In the genomic region with DNA sequence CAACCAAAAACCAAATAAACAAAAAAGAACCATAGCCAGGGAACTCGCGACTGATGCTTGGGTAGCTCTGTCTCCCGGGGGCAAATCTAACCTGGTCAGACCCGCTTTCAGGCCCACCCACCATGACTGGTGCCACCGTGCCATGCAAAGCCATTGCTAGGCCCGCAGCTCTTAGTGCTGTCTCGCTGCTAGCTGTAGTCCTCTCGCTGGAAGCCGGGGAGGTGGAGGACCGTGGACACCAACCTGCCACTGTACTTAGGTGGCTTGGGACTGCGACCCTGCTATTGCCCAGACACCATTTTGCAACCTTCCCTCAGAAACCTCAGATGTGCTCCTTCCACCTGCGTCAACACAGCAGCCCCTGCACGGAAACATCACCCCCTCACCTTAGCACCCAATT, we compare ENCODE assay signal across 8 mouse cellular contexts. TPM values are rescaled to one million over a fixed set of nuclear protein-coding genes. Genes with fewer than 3 reads are reported as not detected.
DNase-seq lines count a peak whose midpoint lies in the region; ATAC-seq and TF ChIP-seq lines count a peak whose summit lies in the region.

No protein-coding gene starts in this region.

- H3K9ac ChIP-seq in embryonic facial prominence, embryonic 13.5 days: no peak overlapping the region
- peak overlapping the region; percentile 62 for H3K9ac ChIP-seq in stomach, embryonic 14.5 days (replicated peaks; ENCODE audit: low read depth, low read length)
- H3K9ac ChIP-seq in midbrain, embryonic 15.5 days: no peak overlapping the region

- no peak for ATAC-seq in embryonic facial prominence, embryonic 13.5 days (ENCODE audit: insufficient number of reproducible peaks, insufficient read depth, low FRiP score, low TSS enrichment, low read depth)
- ATAC-seq in stomach, embryonic 14.5 days (ENCODE audit: insufficient number of reproducible peaks, insufficient read depth, low FRiP score, low read depth): no peak
- no peak for ATAC-seq in cerebellum, adult (ENCODE audit: insufficient number of reproducible peaks, low FRiP score, low TSS enrichment)
- ATAC-seq in midbrain, embryonic 15.5 days (replicated peaks): no peak

- H3K9me3 ChIP-seq in embryonic facial prominence, embryonic 13.5 days: no peaks in the 10 kb centered on the region
- no peaks in the 10 kb centered on the region for H3K9me3 ChIP-seq in embryonic facial prominence, embryonic 10.5 days
- no peaks in the 10 kb centered on the region for H3K9me3 ChIP-seq in stomach, embryonic 14.5 days (ENCODE audit: control insufficient read depth, low read depth, low read length)
- no peaks in the 10 kb centered on the region for H3K9me3 ChIP-seq in midbrain, embryonic 15.5 days

- DNase-seq in embryonic facial prominence, embryonic 10.5 days (ENCODE audit: low spot score): no peak
- DNase-seq in thymus, adult 2 months: no peak
- DNase-seq in thymus, adult 18-20 months: no peak
- DNase-seq in kidney, postnatal 10 days: peak; percentile 59

- no peak for TF ChIP-seq CTCF in thymus, adult 2 months (IDR thresholded peaks at IDR 0.05; ENCODE audit: borderline replicate concordance, control insufficient read depth, extremely low read depth, insufficient read depth, low read length, poor library complexity)

- H3K36me3 ChIP-seq in embryonic facial prominence, embryonic 13.5 days: no peaks in the 10 kb centered on the region
- no peaks in the 10 kb centered on the region for H3K36me3 ChIP-seq in embryonic facial prominence, embryonic 10.5 days (replicated peaks)
- H3K36me3 ChIP-seq in thymus, adult 2 months (ENCODE audit: control insufficient read depth, insufficient read depth, low read length): no peaks in the 10 kb centered on the region
- no peaks in the 10 kb centered on the region for H3K36me3 ChIP-seq in stomach, embryonic 14.5 days (ENCODE audit: control insufficient read depth, insufficient read depth, low read length)
- no peaks in the 10 kb centered on the region for H3K36me3 ChIP-seq in midbrain, embryonic 15.5 days (replicated peaks)

- peak overlapping the region; percentile 20; the same call in 1 of the 2 replicates for H3K4me3 ChIP-seq in embryonic facial prominence, embryonic 13.5 days
- H3K4me3 ChIP-seq in embryonic facial prominence, embryonic 10.5 days: no peak overlapping the region
- peak overlapping the region; percentile 44 for H3K4me3 ChIP-seq in thymus, adult 2 months (ENCODE audit: control insufficient read depth, insufficient read depth, low read length)
- H3K4me3 ChIP-seq in stomach, embryonic 14.5 days (ENCODE audit: low read depth, low read length): peak overlapping the region; percentile 47
- H3K4me3 ChIP-seq in midbrain, embryonic 15.5 days: no peak overlapping the region

- peak overlapping the region; percentile 24; the same call in 1 of the 2 replicates for H3K4me2 ChIP-seq in embryonic facial prominence, embryonic 13.5 days
- H3K4me2 ChIP-seq in stomach, embryonic 14.5 days (replicated peaks; ENCODE audit: low read depth, low read length): peak overlapping the region; percentile 78
- H3K4me2 ChIP-seq in midbrain, embryonic 15.5 days: no peak overlapping the region

- peaks cover 20% of the 10 kb centered on the region for H3K4me1 ChIP-seq in embryonic facial prominence, embryonic 13.5 days
- peaks cover 13% of the 10 kb centered on the region for H3K4me1 ChIP-seq in embryonic facial prominence, embryonic 10.5 days
- H3K4me1 ChIP-seq in thymus, adult 2 months (replicated peaks; ENCODE audit: control insufficient read depth, insufficient read depth, low read length): peaks cover 20% of the 10 kb centered on the region
- H3K4me1 ChIP-seq in stomach, embryonic 14.5 days (ENCODE audit: control insufficient read depth, insufficient read depth, low read length): no peaks in the 10 kb centered on the region
- peaks cover 9% of the 10 kb centered on the region for H3K4me1 ChIP-seq in midbrain, embryonic 15.5 days

- no peak overlapping the region for H3K27ac ChIP-seq in embryonic facial prominence, embryonic 13.5 days
- H3K27ac ChIP-seq in embryonic facial prominence, embryonic 10.5 days (replicated peaks): no peak overlapping the region
- no peak overlapping the region for H3K27ac ChIP-seq in thymus, adult 2 months (ENCODE audit: control insufficient read depth, insufficient read depth, low read length)
- H3K27ac ChIP-seq in stomach, embryonic 14.5 days (ENCODE audit: low read length): peak overlapping the region; percentile 84; the same call in 1 of the 2 replicates
- no peak overlapping the region for H3K27ac ChIP-seq in midbrain, embryonic 15.5 days

- peaks cover 100% of the 10 kb centered on the region for H3K27me3 ChIP-seq in embryonic facial prominence, embryonic 13.5 days
- H3K27me3 ChIP-seq in embryonic facial prominence, embryonic 10.5 days (replicated peaks; ENCODE audit: low read depth, poor library complexity, severe bottlenecking): peaks cover 100% of the 10 kb centered on the region
- peaks cover 17% of the 10 kb centered on the region; the same call in 1 of the 2 replicates for H3K27me3 ChIP-seq in thymus, adult 2 months (ENCODE audit: control insufficient read depth, insufficient read depth, low read length)
- H3K27me3 ChIP-seq in stomach, embryonic 14.5 days (ENCODE audit: control insufficient read depth, insufficient read depth, low read length): peaks cover 36% of the 10 kb centered on the region
- H3K27me3 ChIP-seq in midbrain, embryonic 15.5 days (replicated peaks): peaks cover 98% of the 10 kb centered on the region

- 2% methylated on average over 13 of the region's 13 CpGs for WGBS in embryonic facial prominence, embryonic 13.5 days
- WGBS in embryonic facial prominence, embryonic 10.5 days: 3% methylated on average over 13 of the region's 13 CpGs
- 0% methylated on average over 13 of the region's 13 CpGs for WGBS in thymus, adult 2 months
- WGBS in stomach, embryonic 14.5 days: 5% methylated on average over 13 of the region's 13 CpGs
- WGBS in midbrain, embryonic 15.5 days: 7% methylated on average over 13 of the region's 13 CpGs

- TF ChIP-seq POLR2A in thymus, adult 2 months (IDR thresholded peaks at IDR 0.05; ENCODE audit: control insufficient read depth, extremely low read depth, insufficient read depth, low read length, poor library complexity): no peak

RNA-seq across cellular contexts. Expression of gene Hoxa3, which starts 1.2 kb away (rescaled TPM):
- polyA plus RNA-seq in embryonic facial prominence, embryonic 13.5 days (2015; fragmentation: Nextera tagmentation; extraction: Ambion mirVana): 0.52 TPM in 1 of 2 replicates, not detected in the other
- polyA plus RNA-seq in embryonic facial prominence, embryonic 10.5 days (2016; fragmentation: Nextera tagmentation; extraction: Ambion mirVana): 0.66 and 2.2 TPM in 2 replicates
- 3.5 and 3.6 TPM in 2 replicates for polyA plus RNA-seq in thymus, adult 2 months (2012; rRNA removed)
- 15.5 and 16.0 TPM in 2 replicates for polyA plus RNA-seq in stomach, embryonic 14.5 days (2014; fragmentation: Nextera tagmentation; extraction: Ambion mirVana)
- polyA plus RNA-seq in midbrain, embryonic 15.5 days (2015; fragmentation: Nextera tagmentation; extraction: Ambion mirVana): not detected in 2 replicates

RNA-seq across cellular contexts. Expression of gene Gm28308, which starts 1.2 kb away (rescaled TPM):
- polyA plus RNA-seq in embryonic facial prominence, embryonic 13.5 days (2015; fragmentation: Nextera tagmentation; extraction: Ambion mirVana): not detected in 2 replicates
- not detected in 2 replicates for polyA plus RNA-seq in embryonic facial prominence, embryonic 10.5 days (2016; fragmentation: Nextera tagmentation; extraction: Ambion mirVana)
- 0.24 and 0.26 TPM in 2 replicates for polyA plus RNA-seq in thymus, adult 2 months (2012; rRNA removed)
- not detected in 2 replicates for polyA plus RNA-seq in stomach, embryonic 14.5 days (2014; fragmentation: Nextera tagmentation; extraction: Ambion mirVana)
- polyA plus RNA-seq in midbrain, embryonic 15.5 days (2015; fragmentation: Nextera tagmentation; extraction: Ambion mirVana): not detected in 2 replicates

RNA-seq across cellular contexts. Expression of gene Hoxa6, which starts 3.4 kb away (rescaled TPM):
- 0.81 TPM in 1 of 2 replicates, not detected in the other for polyA plus RNA-seq in embryonic facial prominence, embryonic 13.5 days (2015; fragmentation: Nextera tagmentation; extraction: Ambion mirVana)
- polyA plus RNA-seq in embryonic facial prominence, embryonic 10.5 days (2016; fragmentation: Nextera tagmentation; extraction: Ambion mirVana): not detected in 2 replicates
- polyA plus RNA-seq in thymus, adult 2 months (2012; rRNA removed): 0.39 and 0.46 TPM in 2 replicates
- polyA plus RNA-seq in stomach, embryonic 14.5 days (2014; fragmentation: Nextera tagmentation; extraction: Ambion mirVana): 3.4 TPM in 2 replicates
- polyA plus RNA-seq in midbrain, embryonic 15.5 days (2015; fragmentation: Nextera tagmentation; extraction: Ambion mirVana): not detected in 2 replicates

RNA-seq across cellular contexts. Expression of gene Hoxa5, which starts 7.6 kb away (rescaled TPM):
- 0.18 and 4.8 TPM in 2 replicates for polyA plus RNA-seq in embryonic facial prominence, embryonic 13.5 days (2015; fragmentation: Nextera tagmentation; extraction: Ambion mirVana)
- polyA plus RNA-seq in embryonic facial prominence, embryonic 10.5 days (2016; fragmentation: Nextera tagmentation; extraction: Ambion mirVana): 0.23 TPM in 1 of 2 replicates, not detected in the other
- polyA plus RNA-seq in thymus, adult 2 months (2012; rRNA removed): 1.1 and 1.5 TPM in 2 replicates
- polyA plus RNA-seq in stomach, embryonic 14.5 days (2014; fragmentation: Nextera tagmentation; extraction: Ambion mirVana): 24.4 and 27.1 TPM in 2 replicates
- 0.64 TPM in 1 of 2 replicates, not detected in the other for polyA plus RNA-seq in midbrain, embryonic 15.5 days (2015; fragmentation: Nextera tagmentation; extraction: Ambion mirVana)

RNA-seq across cellular contexts. Expression of gene Hoxa7, which starts 9.7 kb away (rescaled TPM):
- polyA plus RNA-seq in embryonic facial prominence, embryonic 13.5 days (2015; fragmentation: Nextera tagmentation; extraction: Ambion mirVana): not detected in 2 replicates
- polyA plus RNA-seq in embryonic facial prominence, embryonic 10.5 days (2016; fragmentation: Nextera tagmentation; extraction: Ambion mirVana): 0.15 TPM in 1 of 2 replicates, not detected in the other
- polyA plus RNA-seq in thymus, adult 2 months (2012; rRNA removed): 2.5 and 3.4 TPM in 2 replicates
- polyA plus RNA-seq in stomach, embryonic 14.5 days (2014; fragmentation: Nextera tagmentation; extraction: Ambion mirVana): 13.7 and 13.9 TPM in 2 replicates
- polyA plus RNA-seq in midbrain, embryonic 15.5 days (2015; fragmentation: Nextera tagmentation; extraction: Ambion mirVana): not detected in 2 replicates

Comparison
In these comparisons a context has a peak if more than half of its experiments do, and no peak if none do; other contexts are left out.
1. H3K4me3 ChIP-seq: peak in embryonic facial prominence, embryonic 13.5 days (single experiment), thymus, adult 2 months (single experiment) and stomach, embryonic 14.5 days (single experiment); none in embryonic facial prominence, embryonic 10.5 days (single experiment) and midbrain, embryonic 15.5 days (single experiment).